Mouse (Mus musculus) kidney, postnatal 14 days (tissue): ENCODE measurements around the gene Frrs1.

Experiments
- DNase-seq: peaks from one replicate; pipeline ENCODE4 v3.0.0; 2022; ENCODE audit warnings: mixed read lengths

Gene Frrs1

GRCm38 (mm10) chr3:116914931-116915330 is 55.7 kb downstream of the Frrs1 start:
- DNase-seq: no peak

- DNase-seq: no peak
Measured at GRCm38 (mm10) chr3:116917016-116917415, 57.8 kb downstream of the Frrs1 start.

- no peak for DNase-seq
Measured at GRCm38 (mm10) chr3:116921535-116921934, 62.3 kb downstream of the Frrs1 start.

- DNase-seq: no peak
Measured at GRCm38 (mm10) chr3:116923042-116923441, 63.8 kb downstream of the Frrs1 start.

GRCm38 (mm10) chr3:116928994-116929393 is 69.7 kb downstream of the Frrs1 start:
- no peak for DNase-seq

- DNase-seq: no peak
Measured at GRCm38 (mm10) chr3:116933158-116933557, 73.9 kb downstream of the Frrs1 start.

GRCm38 (mm10) chr3:116936934-116937691 is 77.8 kb downstream of the Frrs1 start:
- DNase-seq: no peak

GRCm38 (mm10) chr3:116940804-116941558 is 81.7 kb downstream of the Frrs1 start:
- DNase-seq: no peak

GRCm38 (mm10) chr3:116941559-116942117 is 82.4 kb downstream of the Frrs1 start:
- DNase-seq: no peak

- DNase-seq: no peak
Measured at GRCm38 (mm10) chr3:116942751-116943150, 83.5 kb downstream of the Frrs1 start.

GRCm38 (mm10) chr3:116943422-116943821 is 84.2 kb downstream of the Frrs1 start:
- no peak for DNase-seq

GRCm38 (mm10) chr3:116946476-116946875 is 87.2 kb downstream of the Frrs1 start:
- no peak for DNase-seq

GRCm38 (mm10) chr3:116950665-116951115 is 91.4 kb downstream of the Frrs1 start:
- DNase-seq: no peak

- no peak for DNase-seq
Measured at GRCm38 (mm10) chr3:116951489-116951888, 92.2 kb downstream of the Frrs1 start.

- no peak for DNase-seq
Measured at GRCm38 (mm10) chr3:116952242-116952899, 93.1 kb downstream of the Frrs1 start.

GRCm38 (mm10) chr3:116953366-116953765 is 94.1 kb downstream of the Frrs1 start:
- DNase-seq: no peak

- DNase-seq: no peak
Measured at GRCm38 (mm10) chr3:116955061-116955460, 95.8 kb downstream of the Frrs1 start.
